Mouse (Mus musculus): ENCODE measurements at regions not wholly inside any gene's neighbourhood (a gene's known extent, or its start where the extent isn't known, plus 50 kb on each side); places are given as distances from the start of the nearest gene placed in this dataset.
"Not testable (repeated sequence)": the region's sequence is repeated elsewhere in the genome, so short reads cannot be mapped to it uniquely, and the experiment has no call there.

DNA sequence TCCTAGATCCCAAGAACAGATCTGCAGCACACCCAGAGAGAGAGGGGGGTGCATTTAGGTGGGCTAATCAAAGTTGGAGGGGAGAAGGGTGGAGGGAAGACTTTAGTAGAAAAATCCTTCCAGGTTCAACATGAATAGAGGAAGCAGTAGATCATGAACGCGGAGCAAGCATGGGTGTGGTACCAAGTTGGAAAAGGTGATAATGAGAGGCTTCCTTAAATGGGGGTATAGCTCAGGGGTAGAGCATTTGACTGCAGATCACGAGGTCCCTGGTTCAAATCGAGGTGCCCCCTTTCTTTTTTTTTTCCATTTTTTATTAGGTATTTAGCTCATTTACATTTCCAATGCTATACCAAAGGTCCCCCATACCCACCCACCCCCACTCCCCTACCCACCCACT lies 54.0 kb upstream of the Krba1 start:
- not testable (repeated sequence) for ATAC-seq (ENCODE audit: insufficient number of reproducible peaks, low FRiP score, low TSS enrichment)

DNA sequence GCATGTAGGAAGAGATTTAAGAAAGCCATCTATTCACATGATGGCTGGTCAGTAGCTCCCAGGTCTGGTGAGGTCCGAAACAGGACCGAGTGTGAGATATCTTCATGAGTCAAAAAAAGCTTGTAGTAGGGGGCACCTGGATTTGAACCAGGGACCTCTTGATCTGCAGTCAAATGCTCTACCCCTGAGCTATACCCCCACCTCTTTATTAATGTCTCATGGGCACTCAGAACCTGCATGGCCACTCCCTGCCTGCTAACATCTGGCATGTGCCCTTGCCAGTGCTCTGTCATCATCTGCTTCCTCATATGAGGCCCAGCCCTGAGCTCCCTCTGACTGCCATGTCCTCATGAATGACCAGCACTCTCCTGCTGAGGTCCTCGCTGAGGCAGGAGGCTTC lies 58.4 kb upstream of the Krba1 start:
- not testable (repeated sequence) for ATAC-seq (ENCODE audit: insufficient number of reproducible peaks, low FRiP score, low TSS enrichment)

DNA sequence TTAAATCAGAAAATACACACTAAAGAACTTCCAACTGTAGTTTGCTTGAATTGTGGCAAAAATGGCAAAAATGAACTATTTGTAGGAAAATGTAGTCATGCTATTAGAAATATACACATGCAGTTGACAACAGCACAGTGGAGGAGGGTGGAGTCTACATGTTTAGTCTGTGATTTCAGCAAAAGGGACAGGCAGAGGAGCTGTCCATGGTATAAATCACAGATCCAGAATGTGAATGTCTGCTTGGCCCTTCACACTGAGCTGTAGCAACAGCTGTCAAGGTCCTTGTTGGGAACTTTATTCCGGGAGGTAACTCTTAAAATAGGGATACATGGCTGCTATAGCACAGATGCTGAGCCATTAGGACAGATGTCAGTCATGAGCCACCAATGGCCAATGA lies 107.4 kb upstream of the Krba1 start:
- ATAC-seq (ENCODE audit: insufficient number of reproducible peaks, low FRiP score, low TSS enrichment): no peak

DNA sequence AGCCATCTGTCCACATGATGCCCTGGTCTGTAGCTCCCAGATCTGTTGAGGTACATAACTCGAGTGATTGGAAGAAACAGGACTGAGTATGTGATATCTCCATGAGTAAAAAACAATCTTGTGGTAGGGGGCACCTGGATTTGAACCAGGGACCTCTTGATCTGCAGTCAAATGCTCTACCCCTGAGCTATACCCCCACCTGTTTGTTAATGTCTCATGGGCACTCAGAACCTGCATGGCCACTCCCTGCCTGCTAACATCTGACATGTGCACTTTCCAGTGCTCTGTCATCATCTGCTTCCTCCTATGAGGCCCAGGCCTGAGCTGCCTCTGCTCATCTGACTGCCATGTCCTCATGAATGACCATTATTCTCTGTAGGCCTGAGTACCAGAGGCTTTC lies 115.7 kb upstream of the Krba1 start:
- ATAC-seq (ENCODE audit: insufficient number of reproducible peaks, low FRiP score, low TSS enrichment): not testable (repeated sequence)

DNA sequence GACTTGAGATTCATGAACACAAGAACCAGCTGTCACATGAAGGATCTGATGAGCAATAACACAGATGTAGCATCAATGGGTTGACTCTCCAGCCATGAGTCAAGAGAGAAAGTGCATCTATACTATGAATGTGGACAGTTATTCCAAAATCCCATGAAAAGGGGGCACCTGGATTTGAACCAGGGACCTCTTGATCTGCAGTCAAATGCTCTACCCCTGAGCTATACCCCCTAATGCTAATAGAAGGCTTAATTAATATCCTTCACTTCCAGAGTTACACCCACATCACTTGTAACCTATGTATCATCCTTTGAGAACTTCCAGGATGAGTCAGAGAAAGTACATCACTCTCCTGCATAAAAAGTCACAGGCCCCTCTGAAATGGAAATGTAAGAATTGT lies 133.8 kb upstream of the Krba1 start:
- not testable (repeated sequence) for ATAC-seq (ENCODE audit: insufficient number of reproducible peaks, low FRiP score, low TSS enrichment)

DNA sequence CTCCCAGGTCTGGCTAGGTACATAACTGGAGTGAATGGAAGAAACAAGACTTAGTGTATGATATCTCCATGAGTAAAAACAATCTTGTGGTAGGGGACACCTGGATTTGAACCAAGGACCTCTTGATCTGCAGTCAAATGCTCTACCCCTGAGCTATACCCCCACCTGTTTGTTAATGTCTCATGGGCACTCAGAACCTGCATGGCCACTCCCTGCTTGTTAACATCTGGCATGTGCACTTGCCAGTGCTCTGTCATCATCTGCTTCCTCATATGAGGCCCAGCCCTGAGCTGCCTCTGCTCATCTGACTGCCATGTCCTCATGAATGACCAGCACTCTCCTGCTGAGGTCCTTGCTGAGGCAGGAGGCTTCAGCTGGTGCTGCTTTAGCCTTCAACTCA lies 142.4 kb upstream of the Krba1 start:
- not testable (repeated sequence) for ATAC-seq (ENCODE audit: insufficient number of reproducible peaks, low FRiP score, low TSS enrichment)

DNA sequence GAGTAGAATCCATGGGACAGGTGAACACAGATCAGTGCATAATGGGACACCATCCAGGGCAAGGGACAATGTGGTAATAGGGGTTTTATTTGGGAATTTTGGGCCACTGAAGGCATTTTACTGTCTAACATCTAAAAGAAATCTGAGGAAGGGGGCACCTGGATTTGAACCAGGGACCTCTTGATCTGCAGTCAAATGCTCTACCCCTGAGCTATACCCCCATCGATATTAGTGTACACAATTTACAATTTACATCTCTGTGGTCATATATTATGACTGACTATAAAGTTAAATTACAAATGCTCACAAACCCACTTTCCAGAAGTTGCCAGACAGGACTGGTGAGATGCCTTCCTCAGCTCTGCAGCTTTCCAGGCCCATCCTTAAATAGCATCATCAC lies 143.4 kb upstream of the Krba1 start:
- no peak for ATAC-seq (ENCODE audit: insufficient number of reproducible peaks, low FRiP score, low TSS enrichment)

DNA sequence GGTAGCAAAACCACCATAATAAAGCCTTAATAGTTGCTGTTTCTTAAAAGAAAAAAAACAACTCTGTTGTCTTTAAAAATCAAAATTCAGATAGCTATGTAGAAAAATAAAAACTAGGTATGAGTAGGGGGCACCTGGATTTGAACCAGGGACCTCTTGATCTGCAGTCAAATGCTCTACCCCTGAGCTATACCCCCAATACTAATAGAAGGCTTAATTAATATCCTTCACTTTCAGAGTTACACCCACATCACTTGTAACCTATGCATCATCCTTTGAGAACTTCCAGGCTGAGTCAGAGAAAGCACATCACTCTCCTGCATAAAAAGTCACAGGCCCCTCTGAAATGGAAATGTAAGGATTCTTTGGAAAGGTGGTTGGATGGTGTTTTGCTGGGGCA lies 151.2 kb upstream of the Krba1 start:
- ATAC-seq (ENCODE audit: insufficient number of reproducible peaks, low FRiP score, low TSS enrichment): not testable (repeated sequence)

DNA sequence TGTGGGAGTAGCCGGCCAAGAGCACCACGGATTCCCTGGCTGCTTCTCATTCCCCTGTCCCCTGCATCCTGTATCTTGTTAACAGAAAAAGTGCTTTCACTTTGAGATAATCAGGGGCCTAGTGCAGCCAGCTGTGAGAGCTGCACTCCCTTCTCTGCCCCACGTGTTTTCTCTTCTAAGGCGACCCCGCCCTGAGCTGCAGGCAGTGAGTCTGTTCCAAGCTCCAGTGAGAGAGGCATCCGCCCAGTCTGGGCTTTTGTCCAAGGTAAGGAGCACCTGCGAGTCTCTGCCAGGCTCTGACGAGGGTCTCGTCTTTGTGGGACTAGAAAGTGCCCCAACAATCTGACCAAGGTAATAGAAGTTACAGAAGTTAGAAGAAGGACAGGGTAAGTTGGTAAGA lies 141.0 kb upstream of the Zfp746 start:
- ATAC-seq (ENCODE audit: insufficient number of reproducible peaks, low FRiP score, low TSS enrichment): no peak

DNA sequence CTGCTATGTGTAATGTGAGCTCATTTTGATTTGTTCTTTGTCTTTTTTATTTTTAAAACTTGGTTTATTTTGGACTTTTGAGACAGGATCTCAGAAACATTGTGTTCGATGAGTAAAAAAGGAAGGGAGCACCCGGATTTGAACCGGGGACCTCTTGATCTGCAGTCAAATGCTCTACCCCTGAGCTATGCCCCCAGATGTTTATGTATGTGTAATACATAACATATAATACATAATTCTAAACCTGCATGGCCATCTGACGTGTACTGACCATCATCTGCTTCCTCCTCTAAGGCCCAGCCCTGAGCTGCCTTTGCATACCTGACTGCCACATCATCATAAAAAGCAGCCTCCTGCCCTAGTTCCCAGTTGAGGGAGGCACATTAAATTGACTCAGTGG lies 137.8 kb upstream of the Zfp746 start:
- no peak for ATAC-seq (ENCODE audit: insufficient number of reproducible peaks, low FRiP score, low TSS enrichment)

DNA sequence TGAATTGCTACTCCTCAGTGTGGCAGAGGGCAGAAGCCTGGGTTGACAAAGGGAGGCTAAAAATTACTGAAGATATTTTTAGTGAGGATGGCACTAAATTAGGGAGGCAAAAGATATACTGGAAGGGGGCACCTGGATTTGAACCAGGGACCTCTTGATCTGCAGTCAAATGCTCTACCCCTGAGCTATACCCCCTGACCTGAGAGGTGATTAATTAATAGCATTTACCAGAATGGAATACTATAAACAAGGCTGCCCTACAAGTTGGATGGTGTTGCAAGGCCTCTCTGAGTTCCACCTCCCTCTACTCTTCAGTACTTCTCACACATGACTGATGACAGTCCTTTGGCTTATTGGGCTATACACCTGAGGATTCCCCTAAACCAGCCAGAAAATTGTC lies 136.6 kb upstream of the Zfp746 start:
- no peak for ATAC-seq (ENCODE audit: insufficient number of reproducible peaks, low FRiP score, low TSS enrichment)

DNA sequence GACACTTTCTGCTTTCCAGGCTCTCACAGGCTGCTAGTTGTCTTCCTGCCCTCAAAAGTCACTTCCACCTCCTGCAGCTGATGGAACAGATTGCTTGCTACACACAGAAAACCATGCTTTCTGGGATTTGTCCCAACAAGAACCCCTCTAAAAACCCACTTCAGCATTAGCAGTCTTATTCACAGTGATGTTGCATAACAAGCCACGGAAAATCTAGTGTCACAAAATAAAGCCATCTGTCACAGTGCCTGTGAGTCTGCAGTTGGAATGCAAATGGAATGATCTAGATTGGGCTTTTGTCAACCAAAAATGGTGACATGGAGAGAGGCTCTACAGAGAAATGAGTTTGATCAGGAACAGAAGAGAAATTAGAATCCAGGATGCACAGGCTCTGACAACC lies 135.4 kb upstream of the Zfp746 start:
- ATAC-seq (ENCODE audit: insufficient number of reproducible peaks, low FRiP score, low TSS enrichment): not testable (repeated sequence)

DNA sequence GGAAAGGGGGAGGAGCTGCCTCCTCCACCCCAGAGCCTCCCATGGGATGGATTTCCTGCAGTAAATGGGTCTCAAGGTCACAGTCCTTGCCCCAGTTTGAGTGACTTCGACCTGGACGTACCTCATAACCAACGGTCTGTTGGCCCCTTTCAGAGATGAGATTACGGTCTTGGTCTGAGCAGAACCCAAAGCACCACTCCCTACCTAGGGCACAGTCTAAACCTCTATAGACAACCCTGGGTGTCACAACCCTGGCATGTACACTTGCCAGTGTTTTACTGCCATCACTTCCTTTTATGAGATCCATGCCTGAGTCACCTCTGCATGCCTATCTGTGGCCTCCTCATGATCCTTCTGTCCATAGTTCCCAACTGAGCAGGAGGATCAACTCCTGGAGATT lies 128.8 kb upstream of the Zfp746 start:
- ATAC-seq (ENCODE audit: insufficient number of reproducible peaks, low FRiP score, low TSS enrichment): no peak

DNA sequence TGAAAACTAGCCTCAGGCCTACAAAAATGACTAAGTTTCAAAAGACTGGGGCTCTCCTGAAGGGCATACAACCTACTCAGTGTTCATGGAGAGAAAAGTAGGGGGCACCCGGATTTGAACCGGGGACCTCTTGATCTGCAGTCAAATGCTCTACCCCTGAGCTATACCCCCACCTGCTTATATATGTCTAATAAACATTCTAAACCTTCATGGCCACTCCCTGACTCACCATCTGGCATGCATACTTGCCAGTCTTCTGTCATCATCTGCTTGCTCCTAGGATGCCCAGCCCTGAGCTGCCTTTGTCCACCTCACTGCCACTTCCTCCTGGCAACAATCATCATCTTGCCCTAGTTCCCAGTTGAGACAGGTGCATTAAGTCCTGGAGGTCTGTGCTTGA lies 123.3 kb upstream of the Zfp746 start:
- ATAC-seq (ENCODE audit: insufficient number of reproducible peaks, low FRiP score, low TSS enrichment): no peak

DNA sequence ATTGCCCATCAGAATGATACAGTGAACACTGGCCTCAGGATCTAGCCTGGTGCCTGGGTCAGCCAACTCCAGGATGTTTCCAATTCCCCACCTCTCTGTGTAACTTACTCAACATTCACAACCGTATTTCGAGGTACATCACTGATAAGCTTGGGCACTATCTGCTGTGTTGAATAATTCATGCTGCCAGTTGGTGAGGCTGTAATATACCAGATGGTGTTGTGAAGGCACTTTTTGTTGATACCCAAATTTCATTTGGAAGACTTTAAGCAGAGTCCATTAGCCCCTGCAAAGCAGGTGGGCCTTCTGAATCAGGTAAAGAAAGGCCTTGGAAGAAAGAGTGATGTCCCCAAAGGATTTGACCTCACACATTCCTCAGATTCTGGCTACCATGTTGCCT lies 122.7 kb upstream of the Zfp746 start:
- no peak for ATAC-seq (ENCODE audit: insufficient number of reproducible peaks, low FRiP score, low TSS enrichment)

DNA sequence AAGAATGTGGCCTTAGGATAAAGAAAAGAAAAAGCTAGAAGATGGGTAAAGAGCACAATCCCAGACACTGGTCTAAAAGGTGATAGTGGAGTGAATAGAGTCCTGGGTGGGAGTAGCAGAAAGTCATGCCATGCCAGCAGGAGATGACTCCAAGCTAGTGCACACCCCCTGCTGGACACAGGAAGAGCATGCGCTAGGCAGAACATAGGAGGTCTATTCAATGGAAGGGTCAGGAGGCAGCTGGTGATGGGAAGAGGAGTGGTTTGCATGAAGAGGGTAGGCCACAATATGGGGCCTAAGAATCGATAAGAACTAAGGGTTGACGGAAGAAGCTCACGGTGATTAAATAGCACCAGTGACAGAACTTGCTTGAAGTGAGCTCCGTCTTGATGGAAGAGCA lies 119.3 kb upstream of the Zfp746 start:
- no peak for ATAC-seq (ENCODE audit: insufficient number of reproducible peaks, low FRiP score, low TSS enrichment)

DNA sequence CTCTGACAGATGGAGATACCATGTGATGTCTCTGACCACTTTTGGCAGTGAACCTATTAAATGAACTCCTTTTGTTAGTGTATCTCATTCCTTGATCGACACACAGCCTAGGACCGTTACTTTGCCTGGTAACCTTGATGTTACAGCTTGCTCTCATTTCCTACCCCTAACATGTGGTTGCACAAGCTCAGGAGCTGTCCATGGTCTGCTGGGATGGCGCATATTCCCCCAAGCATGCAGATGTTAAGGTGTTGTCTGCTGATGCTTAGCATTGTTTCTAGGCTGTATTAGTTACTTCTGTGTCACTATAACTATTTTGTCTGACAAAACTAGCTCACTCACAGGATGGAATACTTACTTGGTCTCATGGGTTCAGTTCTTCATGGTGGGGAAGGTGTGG lies 113.6 kb upstream of the Zfp746 start:
- no peak for ATAC-seq (ENCODE audit: insufficient number of reproducible peaks, low FRiP score, low TSS enrichment)

DNA sequence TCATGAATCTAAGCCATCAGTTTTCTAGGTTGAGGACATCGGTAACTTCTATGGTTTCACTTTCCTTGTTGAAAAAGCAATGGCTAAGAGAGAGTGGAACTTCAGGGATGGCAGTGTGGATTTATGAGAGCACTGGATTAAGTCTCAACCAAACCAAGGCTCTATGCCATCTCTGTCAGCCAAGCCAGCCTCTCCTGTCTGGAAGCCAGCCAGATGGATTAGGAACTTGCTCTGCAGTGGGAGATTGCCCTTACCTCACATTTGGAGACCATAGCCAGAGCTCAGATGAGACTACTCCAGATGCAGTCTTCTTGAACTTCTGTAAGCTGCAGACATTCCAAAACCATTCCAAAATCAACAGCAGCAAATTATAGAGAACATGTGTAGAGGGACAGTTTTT lies 112.4 kb upstream of the Zfp746 start:
- ATAC-seq (ENCODE audit: insufficient number of reproducible peaks, low FRiP score, low TSS enrichment): no peak

DNA sequence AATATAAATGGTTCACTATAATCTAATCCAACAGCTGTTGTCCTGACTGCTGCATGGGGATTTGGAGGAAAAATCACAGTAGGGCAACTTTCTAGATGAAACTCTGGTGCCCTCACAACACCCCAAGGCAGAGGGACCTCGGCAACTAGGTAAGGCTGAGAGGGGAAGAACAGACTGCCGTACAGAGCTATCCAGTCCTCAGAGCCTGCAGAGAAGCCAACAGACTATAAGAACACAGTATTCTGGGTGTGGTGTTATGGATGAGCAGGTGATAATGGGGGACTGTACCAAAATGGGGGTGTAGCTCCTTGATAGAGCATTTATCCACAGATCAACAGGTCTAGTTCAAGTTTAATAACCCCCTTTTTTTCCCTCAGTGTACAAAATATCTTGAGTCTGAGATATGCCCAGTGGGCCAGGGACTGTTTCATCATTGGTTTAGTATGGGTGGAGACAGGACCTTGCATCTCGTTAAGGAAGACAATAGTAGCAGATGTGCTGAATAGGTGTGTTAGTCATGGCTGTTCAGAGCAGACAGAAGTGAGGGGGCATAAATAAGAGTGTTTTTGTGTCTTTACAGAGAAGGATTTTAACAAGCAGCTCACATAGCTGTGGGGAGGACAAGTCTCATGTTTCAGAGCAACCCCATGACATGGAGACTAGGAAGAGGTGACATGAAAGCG lies 111.4 kb upstream of the Zfp746 start:
- no peak for ATAC-seq (ENCODE audit: insufficient number of reproducible peaks, low FRiP score, low TSS enrichment)

DNA sequence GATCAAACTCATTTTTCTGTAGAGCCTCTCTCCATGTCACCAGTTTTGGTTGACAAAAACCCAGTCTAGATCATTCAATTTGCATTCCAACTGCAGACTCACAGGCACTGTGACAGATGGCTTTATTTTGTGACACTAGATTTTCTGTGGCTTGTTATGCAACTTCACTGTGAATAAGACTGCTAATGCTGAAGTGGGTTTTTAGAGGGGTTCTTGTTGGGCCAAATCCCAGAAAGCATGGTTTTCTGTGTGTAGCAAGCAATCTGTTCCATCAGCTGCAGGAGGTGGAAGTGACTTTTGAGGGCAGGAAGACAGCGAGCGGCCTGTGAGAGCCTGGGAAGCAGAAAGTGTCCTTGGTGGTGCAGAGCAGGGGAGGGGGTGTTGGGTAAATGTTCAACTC lies 102.0 kb upstream of the Zfp746 start:
- ATAC-seq (ENCODE audit: insufficient number of reproducible peaks, low FRiP score, low TSS enrichment): not testable (repeated sequence)

DNA sequence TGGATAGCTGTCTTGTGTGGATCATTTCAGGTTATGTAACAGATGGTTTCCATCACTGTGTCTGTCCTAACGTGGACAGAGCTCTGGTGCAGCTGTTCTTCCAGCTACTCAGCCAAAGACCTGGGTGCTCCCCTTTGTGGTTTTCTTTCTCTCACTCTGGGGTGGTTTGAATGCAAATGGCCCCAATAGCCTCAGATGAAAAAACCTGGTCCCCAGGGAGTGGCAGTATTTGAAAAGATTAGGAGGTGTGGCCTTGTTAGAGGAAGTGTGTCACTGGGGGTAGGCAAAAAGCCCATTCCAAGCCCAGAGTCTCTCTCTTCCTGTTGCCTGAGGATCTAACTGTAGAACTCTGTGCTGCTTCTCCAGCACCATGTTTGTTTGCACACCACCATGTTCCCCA lies 98.9 kb upstream of the Zfp746 start:
- no peak for ATAC-seq (ENCODE audit: insufficient number of reproducible peaks, low FRiP score, low TSS enrichment)

DNA sequence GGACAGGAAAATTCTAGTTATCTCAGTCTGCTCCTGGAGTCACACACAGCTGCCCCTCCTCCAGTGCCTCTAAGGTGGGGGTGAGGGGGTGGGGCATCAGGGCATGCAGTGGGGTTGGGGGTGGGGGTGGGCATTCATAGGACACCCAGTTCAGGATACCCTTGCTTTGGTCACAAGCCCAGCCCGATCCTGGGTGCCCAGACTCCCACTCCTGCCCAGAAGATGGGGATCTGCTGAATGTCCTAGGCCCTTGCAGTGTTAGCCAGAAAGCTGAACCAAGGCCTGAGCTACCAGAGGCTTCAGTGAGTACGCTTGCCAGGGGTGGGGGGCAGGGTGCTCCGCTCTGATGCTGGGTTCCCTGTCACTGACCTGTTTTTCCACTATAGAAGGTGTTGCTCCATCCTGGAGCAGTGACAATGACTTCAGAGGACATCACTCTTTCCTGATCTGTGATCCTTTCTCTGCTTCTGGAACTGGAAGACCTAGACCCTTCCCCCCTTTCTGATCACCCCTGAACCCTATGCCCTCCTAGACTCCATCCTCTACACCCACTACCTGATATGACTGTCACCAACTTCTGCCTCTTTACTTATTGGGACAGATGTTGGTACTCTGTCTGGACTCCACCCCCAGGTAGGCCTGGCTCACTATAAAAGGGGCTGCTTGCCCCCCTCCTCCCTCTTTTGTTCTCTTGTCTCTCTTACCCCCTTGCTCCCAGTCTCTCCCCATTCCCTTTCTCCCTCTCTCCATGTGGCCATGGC lies 92.1 kb upstream of the Zfp746 start:
- ATAC-seq (ENCODE audit: insufficient number of reproducible peaks, low FRiP score, low TSS enrichment): peak; percentile 45; the same call in 1 of the 2 replicates
